Mouse (Mus musculus): ENCODE measurements around the gene Pcnx2. TPM values are rescaled to one million over a fixed set of nuclear protein-coding genes. Genes with fewer than 3 reads are reported as not detected.

Gene Pcnx2
- total RNA-seq, 2 experiments from 2014 or later: 0.50 to 0.80 TPM

DNA sequence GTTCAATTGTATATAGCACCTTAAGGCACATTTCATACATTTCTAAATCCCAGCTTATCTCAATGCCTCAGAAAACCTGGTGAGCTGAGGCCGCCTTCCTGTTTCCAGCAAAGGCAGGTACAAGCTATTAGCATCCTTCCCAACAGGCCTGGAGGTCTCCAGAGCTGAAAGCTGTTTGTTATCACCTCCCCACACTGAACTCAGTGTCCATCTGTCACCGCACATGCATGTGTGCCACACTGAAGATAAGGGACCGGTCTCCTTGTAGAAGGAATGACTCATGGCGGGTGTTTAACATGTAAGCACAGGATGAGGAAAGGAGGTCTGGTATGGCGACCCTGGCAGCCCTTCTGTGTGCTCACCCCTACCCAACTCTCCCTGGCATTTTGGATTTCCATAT lies 186.6 kb downstream of the Pcnx2 start:
- DNase-seq: no peak

DNA sequence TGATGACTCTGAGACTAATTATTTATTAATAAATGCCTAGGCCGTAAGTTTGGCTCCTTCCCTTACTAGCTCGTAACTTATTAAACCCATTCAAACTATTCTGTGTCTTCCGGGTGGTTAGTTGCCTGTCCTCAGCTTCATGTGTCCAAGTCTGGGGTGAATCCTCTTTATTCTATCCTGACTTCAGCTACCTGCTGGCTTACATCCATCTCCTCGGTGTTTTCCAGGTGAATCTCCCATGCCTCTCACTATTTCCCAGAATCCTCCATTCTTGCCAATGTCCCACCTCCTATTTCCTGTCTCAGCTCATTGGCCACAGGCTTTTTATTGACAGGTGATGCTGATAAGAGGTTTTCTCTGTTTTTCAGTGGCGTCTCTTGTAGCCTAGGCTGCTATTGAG lies 188.9 kb downstream of the Pcnx2 start:
- DNase-seq: no peak

DNA sequence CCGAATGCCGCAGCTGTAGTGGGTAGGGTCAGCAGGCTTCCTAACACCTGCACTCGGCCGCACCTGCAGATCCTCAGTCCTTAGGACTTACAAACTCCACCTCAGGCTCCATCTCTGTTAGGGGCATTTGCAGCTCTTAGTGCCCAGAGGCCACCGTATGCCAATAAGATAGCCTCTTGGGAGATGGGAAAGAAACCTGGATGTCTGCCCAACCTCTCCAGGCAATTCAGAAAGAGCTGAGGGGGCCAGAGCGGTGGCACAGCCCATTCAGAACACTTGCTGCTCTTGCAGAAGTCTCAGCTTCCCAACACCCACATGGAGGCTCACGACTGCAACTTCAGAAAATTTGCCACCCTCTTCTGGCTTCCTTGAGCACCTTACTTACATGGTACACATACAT lies 192.3 kb downstream of the Pcnx2 start:
- DNase-seq: no peak

DNA sequence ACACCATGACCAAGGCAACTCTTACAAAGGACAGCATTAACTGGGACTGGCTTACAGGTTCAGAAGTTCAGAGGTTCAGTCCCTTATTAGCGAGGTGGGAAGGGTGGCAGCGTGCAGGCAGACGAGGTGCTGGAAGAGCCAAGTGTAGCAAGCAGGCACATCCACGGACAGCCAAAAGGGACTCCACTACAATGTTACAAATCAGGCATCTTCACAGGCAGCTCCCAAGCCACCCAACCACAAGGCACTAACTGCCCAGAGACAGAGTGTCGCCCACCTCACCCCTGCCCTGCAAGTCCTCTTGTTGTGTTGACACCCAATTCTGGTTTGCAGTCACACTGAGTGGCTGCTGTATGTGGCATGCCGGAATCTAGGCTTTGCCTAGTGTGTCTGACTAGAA lies 193.7 kb downstream of the Pcnx2 start:
- no peak for DNase-seq

DNA sequence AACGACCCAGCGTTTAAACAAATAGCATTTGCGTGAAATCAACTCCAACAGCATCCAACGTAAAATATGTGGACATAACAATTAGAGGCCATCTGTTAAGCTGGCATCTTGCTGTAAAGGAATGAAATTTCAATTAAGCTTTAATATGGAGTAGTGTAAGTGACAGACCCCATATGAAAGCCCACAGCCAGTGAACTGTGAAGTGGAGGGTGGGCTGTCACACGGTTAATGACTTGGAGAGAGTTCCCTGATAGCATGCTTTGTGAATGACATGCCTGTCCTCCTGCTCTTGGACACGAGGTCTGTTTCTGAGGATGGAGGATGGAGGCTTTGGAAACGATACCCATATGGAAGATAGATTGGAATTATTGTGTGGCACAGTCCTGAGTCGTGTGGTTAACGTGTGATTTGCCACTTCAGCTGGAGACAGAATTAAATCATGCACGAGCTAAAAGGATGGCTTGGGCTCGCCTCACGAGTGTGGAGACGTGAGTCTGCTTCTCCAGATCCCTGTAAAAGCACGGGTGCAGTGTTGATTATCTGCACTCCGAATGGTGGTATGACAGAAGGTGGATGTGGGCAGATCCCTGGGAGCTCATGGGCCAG lies 195.1 kb downstream of the Pcnx2 start:
- no peak for DNase-seq

Other genes starting within 250 kb of the Pcnx2 start
- gene Map10, start 228.5 kb downstream of the Pcnx2 start, total RNA-seq (2021): 1 to 10 TPM; 4.5 to 5.1 TPM
- 10 to 100 TPM; 12.8 to 16.7 TPM for gene Ntpcr, start 168.4 kb downstream of the Pcnx2 start, total RNA-seq (2021)
- under 1 TPM; 0.67 to 0.89 TPM for gene Map3k21, start 12.1 kb upstream of the Pcnx2 start, total RNA-seq (2021)
- 1 to 10 TPM in 1 of 2 experiments, under 1 TPM in 1; 0.45 to 1.0 TPM for gene Kcnk1, start 96.9 kb upstream of the Pcnx2 start, total RNA-seq (2021)

Data from heart, adult 18-20 months (tissue).